Mouse (Mus musculus) MEL (cell line): Measurements from ENCODE around the gene Eef1akmt3. TPM values are rescaled to one million over a fixed set of nuclear protein-coding genes. Genes with fewer than 3 reads are reported as not detected.

ENCODE experiments used
- DNase-seq: peaks from one replicate; pipeline ENCODE4 v3.0.0; 2011; ENCODE audit warnings: low read depth, low spot score
- H3K27ac ChIP-seq: 2 replicates; pipeline ENCODE4 v1.5.1; 2012; ENCODE audit warnings: low read depth, mild to moderate bottlenecking, control low read depth, low read length, moderate library complexity; ENCODE audit not compliant: control insufficient read depth
- H3K27me3 ChIP-seq, 2 experiments: fragments of 150-350 bp in 1 of 2; sonication (generic) in 1 of 2; 2 replicates each; pipeline ENCODE4 v1.6.1; 2012; ENCODE audit warnings: low read length in 2 of 2, mild to moderate bottlenecking in 2 of 2, improper control_type of control experiment in 1 of 2, moderate library complexity in 1 of 2; ENCODE audit not compliant: insufficient read depth in 2 of 2, control insufficient read depth in 1 of 2
- H3K36me3 ChIP-seq, 2 experiments: 2 replicates each; pipeline ENCODE4 v1.6.1; 2012 to 2014; ENCODE audit warnings: low read length in 2 of 2, improper control_type of control experiment in 1 of 2, inconsistent platforms in 1 of 2, mild to moderate bottlenecking in 1 of 2; ENCODE audit not compliant: insufficient read depth in 2 of 2, control insufficient read depth in 1 of 2
- H3K4me1 ChIP-seq, 2 experiments: fragments of 150-350 bp in 1 of 2; sonication (generic) in 1 of 2; 2 replicates each; pipeline ENCODE4 v1.6.1; 2012; ENCODE audit warnings: low read length in 2 of 2, improper control_type of control experiment in 1 of 2, mild to moderate bottlenecking in 1 of 2; ENCODE audit not compliant: insufficient read depth in 2 of 2, control insufficient read depth in 1 of 2
- H3K4me3 ChIP-seq, 2 experiments: fragments of 150-350 bp in 1 of 2; sonication (generic) in 1 of 2; 2 replicates each; pipeline ENCODE4 v1.5.1; 2012; ENCODE audit warnings: low read depth in 2 of 2, low read length in 2 of 2, mild to moderate bottlenecking in 2 of 2, moderate library complexity in 2 of 2, control low read depth in 1 of 2, improper control_type of control experiment in 1 of 2; ENCODE audit not compliant: control insufficient read depth in 1 of 2, insufficient read depth in 1 of 2
- H3K79me2 ChIP-seq: 2 replicates; pipeline ENCODE4 v1.6.1; 2012; ENCODE audit warnings: mild to moderate bottlenecking, low read length, moderate library complexity; ENCODE audit not compliant: control insufficient read depth, poor library complexity, insufficient read depth
- H3K9ac ChIP-seq: 2 replicates; pipeline ENCODE4 v1.6.1; 2012; ENCODE audit warnings: low read depth, mild to moderate bottlenecking, control low read depth, low read length, moderate library complexity; ENCODE audit not compliant: control insufficient read depth, poor library complexity, severe bottlenecking
- H3K9me3 ChIP-seq: fragments of 150-350 bp; sonication (generic); replicated peaks from 2 replicates; pipeline ENCODE4 v1.6.1; 2012; ENCODE audit warnings: mild to moderate bottlenecking, low read length, improper control_type of control experiment, moderate library complexity; ENCODE audit not compliant: insufficient read depth
- CHD1 ChIP-seq: IDR thresholded peaks from 2 replicates; pipeline ENCODE4 v1.6.1; 2012; ENCODE audit warnings: low read depth, mild to moderate bottlenecking, inconsistent platforms, low read length, improper control_type of control experiment
- EP300 ChIP-seq, 2 experiments: IDR thresholded peaks; 2 replicates each; pipeline ENCODE4 v1.6.1; 2011; ENCODE audit warnings: improper control_type of control experiment in 2 of 2, low read length in 2 of 2, low read depth in 1 of 2, mild to moderate bottlenecking in 1 of 2
- HCFC1 ChIP-seq: IDR thresholded peaks from 2 replicates; pipeline ENCODE4 v1.6.1; 2012; ENCODE audit warnings: low read depth, mild to moderate bottlenecking, inconsistent platforms, low read length, improper control_type of control experiment, moderate library complexity
- RAD21 ChIP-seq: IDR thresholded peaks from 2 replicates; pipeline ENCODE4 v1.6.1; 2011; ENCODE audit warnings: mild to moderate bottlenecking, low read depth, low read length, improper control_type of control experiment
- UBTF ChIP-seq: IDR thresholded peaks from 2 replicates; pipeline ENCODE4 v1.6.1; 2012; ENCODE audit warnings: low read depth, mild to moderate bottlenecking, inconsistent platforms, low read length, improper control_type of control experiment, moderate library complexity, borderline replicate concordance; ENCODE audit not compliant: insufficient read depth
- polyA plus RNA-seq, 2 experiments: library from polyadenylated mRNA; stranded (reverse) in 1 of 2; unstranded in 1 of 2; fragments of >175 nt in 1 of 2; fragments of >200 nt in 1 of 2; gene quantifications; 2 replicates each; pipeline versions ENCODE4 v1.2.1 to v1.2.4; 2012; ENCODE audit warnings: low replicate concordance in 2 of 2, low read depth in 1 of 2; ENCODE audit not compliant: insufficient read length in 2 of 2, insufficient read depth in 1 of 2, missing spikeins in 1 of 2
- total RNA-seq: library from RNA; depleted of rRNA; stranded (reverse); fragments of 300-350 nt; gene quantifications from 2 replicates; pipeline ENCODE4 v1.2.3, GENCODE M21; 2012; rRNA removed

The Eef1akmt3 gene
- total and polyA plus RNA-seq, 3 experiments: 0.27 to 2.3 TPM; not detected in 1

DNA sequence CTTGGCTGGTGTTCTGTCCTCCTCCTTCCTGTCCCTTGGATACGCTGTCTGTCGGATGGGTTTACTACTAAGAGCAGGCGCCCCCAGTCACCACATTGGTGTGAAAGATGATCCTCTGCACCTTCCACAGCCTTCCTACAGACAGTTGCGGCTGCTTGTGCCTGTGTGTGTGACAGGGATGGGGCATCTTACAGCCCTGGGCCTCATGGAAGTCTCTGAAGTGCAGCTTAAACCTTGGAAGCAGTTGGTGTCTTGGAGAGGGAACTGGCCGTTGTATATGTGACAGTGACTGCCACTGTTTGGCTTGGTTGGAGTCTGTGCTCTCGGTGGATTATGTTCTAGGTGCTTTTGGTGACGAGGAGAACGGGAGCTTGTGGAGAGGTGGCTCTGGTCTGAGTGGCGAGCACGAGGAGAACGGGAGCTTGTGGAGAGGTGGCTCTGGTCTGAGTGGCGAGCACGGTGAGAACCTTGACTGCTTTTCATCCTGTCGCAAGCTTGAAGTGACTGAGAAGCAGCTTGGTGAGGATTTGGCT is 58.1 kb downstream of the Eef1akmt3 start:
- H3K36me3 ChIP-seq: peaks cover 0 to 11% of the 10 kb centered on the region in 2 experiments; a peak in 3 of 4 replicates
- DNase-seq: no peak
- no peak overlapping the region for H3K27ac ChIP-seq

DNA sequence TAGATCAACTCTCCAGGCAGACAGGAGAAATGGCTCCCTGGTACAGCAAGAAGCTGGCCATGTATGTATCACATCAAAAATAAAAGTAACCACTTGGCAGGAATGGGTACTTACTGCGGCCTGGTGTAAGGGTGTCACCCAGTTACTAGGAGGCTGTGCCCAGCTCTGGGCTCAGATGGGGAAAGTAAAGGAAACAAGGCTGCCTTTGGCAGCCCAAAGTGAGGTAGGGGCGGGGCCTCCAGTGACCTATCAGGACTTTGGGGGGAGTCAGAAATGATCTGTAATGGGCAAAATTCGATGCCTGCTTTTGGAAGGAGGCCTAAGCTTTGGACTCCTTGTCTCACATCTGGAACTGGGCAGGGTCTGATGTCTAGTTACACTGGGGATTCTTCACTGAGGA is 59.6 kb downstream of the Eef1akmt3 start:
- peaks cover 39% of the 10 kb centered on the region for H3K79me2 ChIP-seq
- no peak overlapping the region for H3K27ac ChIP-seq
- TF ChIP-seq RAD21: no peak
- H3K27me3 ChIP-seq: no peaks in the 10 kb centered on the region
- H3K4me1 ChIP-seq: peaks cover 2 to 24% of the 10 kb centered on the region in 2 experiments; a peak in 2 of 4 replicates
- H3K4me3 ChIP-seq: no peak overlapping the region
- peaks cover 0 to 5% of the 10 kb centered on the region in 2 experiments; a peak in 3 of 4 replicates for H3K36me3 ChIP-seq
- H3K9ac ChIP-seq: no peak overlapping the region
- H3K9me3 ChIP-seq: no peaks in the 10 kb centered on the region
- no peak for DNase-seq

More for the DNA sequence above, 58.1 kb downstream of the Eef1akmt3 start:
- Histone ChIP-seq H3K79me2 (peaks cover 39% of the 10 kb centered on the region), H3K9ac (no peak overlapping the region), H3K4me3 (no peak overlapping the region), H3K9me3 (no peaks in the 10 kb centered on the region), H3K4me1 (peaks cover 4 to 28% of the 10 kb centered on the region in 2 experiments; a peak in 3 of 4 replicates), H3K27me3 (no peaks in the 10 kb centered on the region)
- TF ChIP-seq UBTF (no peak), HCFC1 (no peak), EP300 (IDR thresholded peaks at IDR 0.05; ENCODE audit: low read depth in 1 of 2, low read length in 2 of 2) (no peak), RAD21 (no peak), CHD1 (no peak)

Other genes starting within 250 kb of the Eef1akmt3 start
- gene Atp23, start 140.2 kb downstream of the Eef1akmt3 start, total RNA-seq: 23.0 and 23.9 TPM in 2 replicates
- gene Atp23, start 140.2 kb downstream of the Eef1akmt3 start, polyA plus RNA-seq: 10 to 100 TPM in 1 of 2 experiments, not detected in 1; 26.1 TPM
- 16.7 and 19.3 TPM in 2 replicates for gene Ctdsp2, start 62.8 kb downstream of the Eef1akmt3 start, total RNA-seq
- gene Ctdsp2, start 62.8 kb downstream of the Eef1akmt3 start, polyA plus RNA-seq: 10 to 100 TPM in 1 of 2 experiments, not detected in 1; 69.3 TPM
- 10.1 and 21.6 TPM in 2 replicates for gene Avil, start 40.8 kb downstream of the Eef1akmt3 start, total RNA-seq
- gene Avil, start 40.8 kb downstream of the Eef1akmt3 start, polyA plus RNA-seq: 10 to 100 TPM; 16.0 to 49.7 TPM
- 88.9 and 90.0 TPM in 2 replicates for gene Tsfm, start 10.7 kb downstream of the Eef1akmt3 start, total RNA-seq
- gene Tsfm, start 10.7 kb downstream of the Eef1akmt3 start, polyA plus RNA-seq: 10 to 100 TPM in 1 of 2 experiments, not detected in 1; 84.7 TPM
- 32.6 and 35.3 TPM in 2 replicates for gene Mettl1, start 99 bp downstream of the Eef1akmt3 start, total RNA-seq
- 10 to 100 TPM in 1 of 2 experiments, not detected in 1; 67.3 TPM for gene Mettl1, start 99 bp downstream of the Eef1akmt3 start, polyA plus RNA-seq
- gene Cyp27b1, start 6.7 kb upstream of the Eef1akmt3 start, total RNA-seq: 0.23 TPM in 2 replicates
- gene Cyp27b1, start 6.7 kb upstream of the Eef1akmt3 start, polyA plus RNA-seq: under 1 TPM in 1 of 2 experiments, not detected in 1; 0.93 TPM
- gene March9, start 18.7 kb upstream of the Eef1akmt3 start, total RNA-seq: 2.1 and 2.3 TPM in 2 replicates
- 1 to 10 TPM in 1 of 2 experiments, not detected in 1; 5.2 TPM for gene March9, start 18.7 kb upstream of the Eef1akmt3 start, polyA plus RNA-seq
- gene Cdk4, start 22.0 kb upstream of the Eef1akmt3 start, total RNA-seq: 362 and 443 TPM in 2 replicates
- 1,000 to 10,000 TPM in 1 of 2 experiments, 100 to 1,000 TPM in 1; 843 to 1,325 TPM for gene Cdk4, start 22.0 kb upstream of the Eef1akmt3 start, polyA plus RNA-seq
- gene Tspan31, start 28.8 kb upstream of the Eef1akmt3 start, total RNA-seq: 49.7 and 57.2 TPM in 2 replicates
- 10 to 100 TPM in 1 of 2 experiments, not detected in 1; 63.1 TPM for gene Tspan31, start 28.8 kb upstream of the Eef1akmt3 start, polyA plus RNA-seq
- 0.03 and 0.04 TPM in 2 replicates for gene Agap2, start 33.8 kb upstream of the Eef1akmt3 start, total RNA-seq
- gene Agap2, start 33.8 kb upstream of the Eef1akmt3 start, polyA plus RNA-seq: under 1 TPM in 1 of 2 experiments, not detected in 1; 0.46 TPM
- 41.5 and 42.4 TPM in 2 replicates for gene Os9, start 79.6 kb upstream of the Eef1akmt3 start, total RNA-seq
- gene Os9, start 79.6 kb upstream of the Eef1akmt3 start, polyA plus RNA-seq: 10 to 100 TPM in 1 of 2 experiments, not detected in 1; 60.4 TPM
- 23.7 and 24.6 TPM in 2 replicates for gene B4galnt1, start 123.7 kb upstream of the Eef1akmt3 start, total RNA-seq
- gene B4galnt1, start 123.7 kb upstream of the Eef1akmt3 start, polyA plus RNA-seq: 10 to 100 TPM; 65.8 to 66.0 TPM
- 0.75 and 1.1 TPM in 2 replicates for gene Slc26a10, start 139.1 kb upstream of the Eef1akmt3 start, total RNA-seq
- 1 to 10 TPM in 1 of 2 experiments, not detected in 1; 1.3 TPM for gene Slc26a10, start 139.1 kb upstream of the Eef1akmt3 start, polyA plus RNA-seq
- gene Arhgef25, start 148.6 kb upstream of the Eef1akmt3 start, total RNA-seq: 16.9 and 18.3 TPM in 2 replicates
- 10 to 100 TPM in 1 of 2 experiments, not detected in 1; 44.6 TPM for gene Arhgef25, start 148.6 kb upstream of the Eef1akmt3 start, polyA plus RNA-seq
- gene Dtx3, start 154.2 kb upstream of the Eef1akmt3 start, total RNA-seq: 24.1 and 30.5 TPM in 2 replicates
- gene Dtx3, start 154.2 kb upstream of the Eef1akmt3 start, polyA plus RNA-seq: 100 to 1,000 TPM in 1 of 2 experiments, not detected in 1; 107 TPM
- gene Pip4k2c, start 170.1 kb upstream of the Eef1akmt3 start, total RNA-seq: 31.1 and 31.9 TPM in 2 replicates
- 10 to 100 TPM in 1 of 2 experiments, not detected in 1; 58.2 TPM for gene Pip4k2c, start 170.1 kb upstream of the Eef1akmt3 start, polyA plus RNA-seq
- gene Kif5a, start 221.8 kb upstream of the Eef1akmt3 start, total RNA-seq: 0.42 and 0.52 TPM in 2 replicates
- gene Kif5a, start 221.8 kb upstream of the Eef1akmt3 start, polyA plus RNA-seq: 1 to 10 TPM in 1 of 2 experiments, not detected in 1; 1.3 TPM
- 223 and 240 TPM in 2 replicates for gene Dctn2, start 224.9 kb upstream of the Eef1akmt3 start, total RNA-seq
- 100 to 1,000 TPM in 1 of 2 experiments, not detected in 1; 297 TPM for gene Dctn2, start 224.9 kb upstream of the Eef1akmt3 start, polyA plus RNA-seq
- 4.2 and 5.0 TPM in 2 replicates for gene Mbd6, start 247.5 kb upstream of the Eef1akmt3 start, total RNA-seq
- 10 to 100 TPM in 1 of 2 experiments, not detected in 1; 44.8 TPM for gene Mbd6, start 247.5 kb upstream of the Eef1akmt3 start, polyA plus RNA-seq